Mouse (Mus musculus): ENCODE data around the gene Sort1. TPM values are rescaled to one million over a fixed set of nuclear protein-coding genes. Genes with fewer than 3 reads are reported as not detected.
"Not testable (repeated sequence)": the region's sequence is repeated elsewhere in the genome, so short reads cannot be mapped to it uniquely, and the experiment has no call there.

Gene Sort1
- 12.1 and 13.1 TPM in 2 replicates for polyA plus RNA-seq (2015; fragmentation: Nextera tagmentation; extraction: Ambion mirVana)

DNA sequence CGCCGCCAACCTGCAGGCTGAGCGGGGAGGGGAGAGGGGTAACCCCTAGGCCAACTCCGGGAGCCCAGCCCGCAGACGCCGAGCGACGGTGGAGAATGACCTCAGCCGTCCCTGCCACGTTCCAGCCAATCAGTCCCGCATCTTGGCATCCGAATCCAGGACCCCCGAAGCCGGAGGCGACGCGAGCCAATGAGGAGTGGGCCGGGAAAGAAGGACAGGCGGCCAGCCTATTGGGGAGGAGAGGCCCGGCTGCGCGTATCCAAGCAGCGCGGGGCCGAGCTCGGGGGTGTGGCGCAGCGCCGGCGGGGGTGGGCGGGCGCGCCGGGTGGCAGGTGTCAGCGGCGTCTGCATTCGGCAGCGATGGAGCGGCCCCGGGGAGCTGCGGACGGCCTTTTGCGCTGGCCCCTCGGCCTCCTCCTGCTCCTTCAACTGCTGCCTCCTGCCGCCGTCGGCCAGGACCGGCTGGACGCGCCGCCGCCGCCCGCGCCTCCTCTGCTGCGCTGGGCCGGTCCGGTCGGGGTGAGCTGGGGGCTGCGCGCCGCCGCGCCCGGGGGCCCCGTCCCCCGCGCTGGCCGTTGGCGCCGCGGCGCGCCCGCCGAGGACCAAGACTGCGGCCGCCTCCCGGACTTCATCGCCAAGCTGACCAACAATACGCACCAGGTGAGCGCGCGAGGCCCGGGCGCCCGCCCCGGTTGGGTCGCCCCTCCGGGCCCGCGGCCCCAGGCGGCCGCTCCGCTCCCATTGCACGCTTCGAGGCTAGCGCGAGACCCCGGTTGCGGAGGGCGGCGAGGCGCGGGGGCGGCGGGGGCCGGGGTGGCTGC lies at the start of gene Sort1:
Gene Sort1 (plus strand): TSS at position 302 of the 821 bp plus-strand sequence.
- H3K27ac ChIP-seq, result peak within 1 kb of the TSS; percentile 90
- H3K4me1 ChIP-seq, result peaks cover 50% of the 10 kb centered on the region
- no peaks in the 10 kb centered on the region for H3K27me3 ChIP-seq
- ATAC-seq (replicated peaks; ENCODE audit: low FRiP score), result peak; percentile 97
- peak within 1 kb of the TSS; percentile 88 for H3K4me3 ChIP-seq (replicated peaks)
- no peaks in the 10 kb centered on the region for H3K9me3 ChIP-seq (replicated peaks)
- H3K36me3 ChIP-seq, result peaks cover 13% of the 10 kb centered on the region
- H3K9ac ChIP-seq, result peak within 1 kb of the TSS; percentile 71
- peak within 1 kb of the TSS; percentile 88 for H3K4me2 ChIP-seq
- under 1% methylated on average over 91 of the region's 109 CpGs for WGBS

DNA sequence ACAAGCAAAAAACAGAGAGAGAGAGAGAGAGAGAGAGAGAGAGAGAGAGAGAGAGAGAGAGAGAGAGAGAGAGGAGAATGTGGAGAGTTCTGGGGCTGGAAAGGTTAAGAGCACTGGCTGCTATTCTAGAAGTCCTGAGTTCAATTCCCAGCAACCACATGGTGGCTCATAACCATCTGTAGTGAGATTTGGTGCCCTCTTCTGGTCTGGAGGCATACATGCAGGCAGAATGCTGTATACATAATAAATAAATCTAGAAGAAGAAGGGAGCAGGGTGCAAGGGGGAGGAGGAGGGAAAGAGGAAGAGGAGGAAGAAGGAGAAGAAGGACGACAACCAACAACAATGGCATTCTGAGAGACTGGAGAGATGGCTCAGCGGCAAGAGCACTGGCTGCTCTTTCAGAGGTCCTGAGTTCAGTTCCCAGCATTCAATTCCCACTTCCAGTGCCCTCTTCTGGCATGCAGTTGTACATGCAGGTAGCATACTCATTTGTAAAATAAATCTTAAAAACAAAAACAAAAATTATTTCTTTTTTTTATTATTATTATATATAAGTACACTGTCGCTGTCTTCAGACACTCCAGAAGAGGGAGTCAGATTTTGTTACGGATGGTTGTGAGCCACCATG lies 46.3 kb upstream of the Sort1 start:
- H3K36me3 ChIP-seq; H3K4me3 ChIP-seq (replicated peaks); ATAC-seq (replicated peaks; ENCODE audit: low FRiP score); H3K9me3 ChIP-seq (replicated peaks); H3K27me3 ChIP-seq; H3K9ac ChIP-seq; H3K4me1 ChIP-seq; H3K27ac ChIP-seq; H3K4me2 ChIP-seq: not testable (repeated sequence)
- 85% methylated on average over 4 of the region's 4 CpGs for WGBS

DNA sequence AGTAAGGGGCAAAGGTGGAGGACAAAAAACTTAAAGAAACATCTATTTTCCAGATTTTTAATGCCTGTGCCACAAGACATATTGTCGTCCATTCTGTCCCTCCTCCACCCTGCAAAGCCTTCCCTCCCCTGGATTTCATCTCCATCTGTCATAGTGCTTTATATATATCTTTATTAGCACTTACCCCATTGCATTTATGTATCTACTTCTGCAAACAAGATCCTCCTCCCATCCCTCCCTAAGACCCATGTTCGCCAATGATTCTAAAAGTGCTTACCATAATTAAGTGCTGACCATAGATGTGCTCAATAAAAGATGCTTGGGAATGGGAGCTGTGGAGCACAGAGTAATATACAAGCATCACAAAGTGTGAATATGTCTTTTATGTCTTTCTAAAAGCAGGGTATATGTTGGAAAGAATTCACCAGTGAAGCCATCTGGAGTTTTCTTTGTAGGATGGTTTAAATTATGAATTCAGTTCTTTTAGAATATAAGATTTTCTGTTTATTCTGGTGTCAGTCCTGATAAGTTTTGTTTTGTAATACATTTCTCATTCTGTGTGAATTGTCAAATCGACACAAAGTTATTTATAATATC lies 42.5 kb upstream of the Sort1 start:
- no peaks in the 10 kb centered on the region for H3K9me3 ChIP-seq (replicated peaks)
- no peak for ATAC-seq (replicated peaks; ENCODE audit: low FRiP score)
- no peak overlapping the region for H3K27ac ChIP-seq
- H3K4me2 ChIP-seq, result no peak overlapping the region
- no peak overlapping the region for H3K4me3 ChIP-seq (replicated peaks)
- H3K27me3 ChIP-seq, result no peaks in the 10 kb centered on the region
- WGBS, result 83% methylated on average over 3 of the region's 3 CpGs
- no peaks in the 10 kb centered on the region for H3K36me3 ChIP-seq
- no peak overlapping the region for H3K9ac ChIP-seq
- no peaks in the 10 kb centered on the region for H3K4me1 ChIP-seq

DNA sequence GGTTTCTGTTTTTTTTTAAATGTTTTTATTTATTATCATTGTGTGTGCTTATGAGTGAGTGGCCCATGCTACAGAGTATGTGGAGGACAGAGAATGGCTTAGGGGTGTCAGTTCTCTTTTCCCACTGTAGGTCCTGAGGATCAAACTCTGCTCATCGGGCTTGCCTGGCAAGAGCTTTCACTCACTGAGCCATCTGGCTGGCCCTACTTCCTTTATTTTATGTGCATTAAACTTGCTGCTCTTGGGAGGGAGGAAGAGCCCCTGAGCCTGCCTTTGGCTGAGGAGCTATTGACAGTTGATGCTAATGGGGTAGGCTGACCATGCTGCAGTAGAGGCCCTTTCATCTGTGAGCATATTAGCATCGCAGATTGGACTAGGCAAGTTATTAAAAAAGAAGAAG lies 37.0 kb upstream of the Sort1 start:
- Histone ChIP-seq H3K27me3 (no peaks in the 10 kb centered on the region), H3K4me3 (replicated peaks) (no peak overlapping the region), H3K9ac (no peak overlapping the region), H3K27ac (no peak overlapping the region), H3K36me3 (no peaks in the 10 kb centered on the region), H3K4me1 (no peaks in the 10 kb centered on the region), H3K9me3 (replicated peaks) (no peaks in the 10 kb centered on the region), H3K4me2 (no peak overlapping the region)
- no peak for ATAC-seq (replicated peaks; ENCODE audit: low FRiP score)
- 88% methylated on average over 2 of the region's 2 CpGs for WGBS

DNA sequence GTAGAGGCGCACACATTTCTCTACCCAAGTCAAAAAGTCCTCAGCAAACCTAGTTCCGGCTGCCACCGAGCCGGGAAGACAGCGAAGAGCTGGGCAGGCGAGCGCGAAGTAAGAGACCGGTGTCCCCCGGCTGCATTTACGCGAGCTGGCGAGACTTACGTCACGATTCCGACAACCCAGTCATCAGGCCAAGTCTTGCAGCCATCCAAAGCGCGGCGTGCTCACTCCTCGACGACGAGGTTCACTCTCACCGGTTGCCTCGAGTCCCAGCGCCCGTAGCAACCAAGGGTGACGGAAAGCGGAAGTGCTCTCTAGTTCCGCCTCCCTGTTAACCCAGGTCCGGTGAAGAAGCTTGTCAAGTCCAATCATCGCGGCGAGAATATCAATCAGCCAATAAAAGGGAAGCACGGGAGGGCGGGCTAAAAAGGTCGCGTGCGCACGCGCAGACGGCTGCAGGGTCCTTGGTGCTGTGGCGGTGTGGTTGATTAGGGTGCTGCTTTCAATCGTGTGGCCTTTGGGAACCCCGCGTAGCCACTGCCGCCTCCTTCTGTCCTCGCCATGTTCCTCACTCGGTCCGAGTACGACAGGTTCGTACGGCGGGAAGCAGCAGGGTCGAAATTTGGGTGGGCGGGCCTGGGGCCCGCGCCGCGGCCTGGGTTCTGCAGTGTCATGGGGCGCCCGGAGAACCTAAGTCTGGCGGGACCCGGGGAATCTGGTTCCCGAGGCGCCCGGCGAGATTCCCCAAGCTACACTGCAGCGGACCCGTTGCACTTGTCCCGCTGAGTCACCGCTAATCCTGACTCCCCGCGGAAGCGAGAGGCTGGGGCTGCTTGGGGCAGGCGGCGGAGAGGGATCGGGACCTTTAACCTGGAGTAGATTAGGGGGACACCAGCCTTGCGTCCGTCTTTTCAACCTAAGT lies 26.9 kb upstream of the Sort1 start, which contains the start of gene Psma5:
Gene Psma5 (plus strand): TSS at position 208 of the 919 bp plus-strand sequence.
- Histone ChIP-seq H3K27ac (peak within 1 kb of the TSS; percentile 61), H3K36me3 (peaks cover 6% of the 10 kb centered on the region), H3K27me3 (no peaks in the 10 kb centered on the region), H3K9ac (peak within 1 kb of the TSS; percentile 90), H3K4me2 (peak within 1 kb of the TSS; percentile 75), H3K4me3 (replicated peaks) (peak within 1 kb of the TSS; percentile 98), H3K9me3 (replicated peaks) (no peaks in the 10 kb centered on the region), H3K4me1 (peaks cover 24% of the 10 kb centered on the region)
- under 1% methylated on average over 79 of the region's 79 CpGs for WGBS
- ATAC-seq (replicated peaks; ENCODE audit: low FRiP score), result peak; percentile 100

DNA sequence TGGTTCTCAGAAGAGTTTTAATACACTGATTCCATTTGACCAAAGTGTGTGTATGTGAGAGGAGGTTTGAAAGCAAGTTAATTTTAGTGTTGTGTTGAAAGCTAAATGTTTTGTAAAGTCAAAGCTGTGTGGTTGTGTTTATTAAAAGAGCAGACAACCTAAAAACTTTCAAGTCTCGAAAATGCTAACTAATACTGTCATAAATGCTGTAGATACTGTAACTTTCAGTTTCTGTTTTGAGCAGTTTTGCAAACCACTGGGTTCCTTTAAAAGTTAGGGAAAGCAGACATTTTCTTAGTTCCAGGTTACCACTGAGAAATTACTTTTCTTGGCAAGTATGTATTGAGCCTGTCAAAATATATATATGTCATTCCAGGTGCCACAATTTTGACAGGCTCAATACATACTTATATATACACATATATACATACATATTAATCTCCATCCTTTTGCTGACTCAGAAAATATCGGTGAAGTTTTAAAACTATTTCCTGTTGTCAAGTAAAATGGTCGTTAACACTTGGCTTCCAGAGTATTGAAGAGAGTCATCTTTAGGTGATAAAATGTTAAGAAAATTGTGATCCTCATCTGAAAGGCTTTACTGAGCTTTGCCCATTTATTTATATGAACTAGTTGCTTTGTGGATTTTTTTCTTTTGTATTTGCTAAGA lies 25.9 kb upstream of the Sort1 start:
- Histone ChIP-seq H3K4me1 (peaks cover 24% of the 10 kb centered on the region), H3K27me3 (no peaks in the 10 kb centered on the region), H3K4me3 (replicated peaks) (peak overlapping the region; percentile 98), H3K9ac (peak overlapping the region; percentile 90), H3K36me3 (peaks cover 14% of the 10 kb centered on the region), H3K9me3 (replicated peaks) (no peaks in the 10 kb centered on the region), H3K27ac (no peak overlapping the region), H3K4me2 (peak overlapping the region; percentile 75)
- WGBS, result 59% methylated on average over 3 of the region's 3 CpGs
- no peak for ATAC-seq (replicated peaks; ENCODE audit: low FRiP score)

DNA sequence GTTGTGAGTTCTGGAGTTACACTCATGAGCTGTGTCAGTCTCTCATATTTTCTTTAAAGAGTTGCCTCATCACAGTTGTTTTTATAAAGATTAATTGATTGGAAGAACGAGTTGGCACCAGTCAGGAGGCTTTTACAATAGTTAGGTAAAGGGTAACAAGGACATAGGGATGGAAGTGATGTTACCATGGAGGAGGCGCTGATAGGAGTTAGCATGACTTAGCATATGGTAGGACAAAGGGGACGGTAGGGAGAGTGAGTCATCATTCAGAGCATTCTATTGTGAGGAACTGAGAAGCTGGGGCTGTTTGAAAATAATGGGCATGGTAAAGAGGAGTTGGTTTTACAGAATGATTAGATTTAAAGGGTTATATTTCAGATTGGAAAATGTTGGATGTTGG lies 24.6 kb upstream of the Sort1 start:
- H3K9me3 ChIP-seq (replicated peaks), result no peaks in the 10 kb centered on the region
- peaks cover 24% of the 10 kb centered on the region for H3K36me3 ChIP-seq
- no peaks in the 10 kb centered on the region for H3K27me3 ChIP-seq
- no peak overlapping the region for H3K4me2 ChIP-seq
- no peak overlapping the region for H3K4me3 ChIP-seq (replicated peaks)
- no peak for ATAC-seq (replicated peaks; ENCODE audit: low FRiP score)
- H3K4me1 ChIP-seq, result peaks cover 24% of the 10 kb centered on the region
- H3K9ac ChIP-seq, result no peak overlapping the region
- 77% methylated on average over 3 of the region's 3 CpGs for WGBS
- no peak overlapping the region for H3K27ac ChIP-seq

DNA sequence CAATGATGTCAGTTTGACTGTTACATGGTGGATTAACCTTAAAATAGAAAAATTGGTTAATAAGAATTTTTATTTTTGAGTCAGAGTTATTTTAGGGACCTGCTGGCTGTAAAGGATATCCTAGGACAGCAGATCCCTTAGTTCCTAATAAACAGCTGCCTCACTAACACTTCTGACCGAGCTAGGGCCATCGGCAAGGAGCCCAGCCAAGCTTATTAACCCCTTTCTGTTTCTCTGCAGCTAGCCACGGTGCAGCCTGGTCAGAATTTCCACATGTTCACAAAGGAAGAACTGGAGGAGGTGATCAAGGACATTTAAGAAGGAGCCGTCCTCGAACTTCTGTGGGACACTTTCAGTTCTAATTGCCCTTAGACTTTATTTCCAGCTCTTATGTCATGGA lies 4.4 kb upstream of the Sort1 start:
- H3K27me3 ChIP-seq; ATAC-seq (replicated peaks; ENCODE audit: low FRiP score); H3K4me3 ChIP-seq (replicated peaks); H3K4me2 ChIP-seq; H3K9me3 ChIP-seq (replicated peaks); H3K27ac ChIP-seq; H3K9ac ChIP-seq: not testable (repeated sequence)
- Histone ChIP-seq H3K4me1 (peaks cover 12% of the 10 kb centered on the region), H3K36me3 (peaks cover 58% of the 10 kb centered on the region)
- WGBS, result 81% methylated on average over 5 of the region's 5 CpGs

DNA sequence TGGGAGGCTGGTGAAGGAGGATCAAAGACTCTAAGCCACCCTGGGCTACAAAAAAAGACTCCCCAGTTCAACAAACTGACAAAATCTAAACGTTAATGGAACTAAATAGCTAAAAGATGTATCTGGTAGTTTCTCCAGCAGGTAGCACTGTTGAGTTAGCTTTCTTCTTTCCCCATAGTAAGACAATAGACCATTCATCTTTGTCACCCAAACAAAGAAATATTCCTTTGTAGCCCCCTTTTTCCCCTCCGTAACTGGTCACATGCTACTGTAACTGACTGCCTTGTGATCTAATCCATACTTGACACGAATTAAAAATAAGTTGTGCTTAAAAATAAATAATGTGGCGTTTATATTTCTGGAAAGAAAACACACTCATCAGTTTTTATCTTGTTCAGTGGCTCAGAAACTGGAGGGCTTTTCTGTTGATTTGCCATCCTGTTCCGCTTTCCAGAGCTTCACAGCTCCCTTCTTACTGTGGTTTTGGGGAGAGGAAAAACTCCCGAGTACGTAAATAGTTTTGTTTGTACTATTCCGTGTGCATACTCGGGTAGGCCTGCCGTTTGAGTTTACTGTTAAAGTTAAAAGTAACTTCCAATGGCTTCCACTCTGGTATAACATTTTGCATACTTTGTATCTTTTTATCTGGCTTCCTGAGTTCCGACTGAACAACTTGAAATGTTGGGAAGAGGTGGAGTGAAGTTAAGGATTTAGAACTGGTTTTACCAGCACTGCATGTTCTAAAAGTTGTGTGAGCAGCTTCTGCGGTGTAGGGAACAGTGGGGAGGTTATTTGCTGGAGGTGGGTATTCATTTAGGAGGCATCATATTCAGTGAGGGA lies 1.3 kb upstream of the Sort1 start:
- Histone ChIP-seq H3K4me2 (peak overlapping the region; percentile 88), H3K27ac (peak overlapping the region; percentile 90), H3K9me3 (replicated peaks) (no peaks in the 10 kb centered on the region), H3K4me3 (replicated peaks) (peak overlapping the region; percentile 88), H3K9ac (peak overlapping the region; percentile 57; the same call in 1 of the 2 replicates), H3K27me3 (no peaks in the 10 kb centered on the region), H3K4me1 (peaks cover 36% of the 10 kb centered on the region), H3K36me3 (peaks cover 27% of the 10 kb centered on the region)
- WGBS, result 15% methylated on average over 12 of the region's 12 CpGs
- no peak for ATAC-seq (replicated peaks; ENCODE audit: low FRiP score)

DNA sequence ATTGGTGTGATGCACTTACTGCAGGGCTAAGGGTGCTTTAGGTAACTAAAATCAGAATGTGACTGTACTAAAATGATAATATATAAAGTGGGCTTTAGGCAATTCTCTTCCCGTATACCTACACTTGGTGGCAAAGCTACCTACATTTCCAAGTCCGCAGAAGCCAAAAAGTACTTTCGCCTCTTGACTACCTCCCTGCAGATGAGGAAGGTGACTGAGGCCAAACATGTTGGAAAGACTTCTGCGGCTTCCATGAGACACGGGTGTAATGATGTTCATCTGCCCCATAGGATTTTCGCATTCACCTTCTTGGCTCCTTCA lies 681 bp upstream of the Sort1 start:
- ATAC-seq (replicated peaks; ENCODE audit: low FRiP score), result no peak

More for the DNA sequence above, 681 bp upstream of the Sort1 start:
- peak overlapping the region; percentile 90 for H3K27ac ChIP-seq
- H3K4me1 ChIP-seq, result peaks cover 42% of the 10 kb centered on the region
- H3K4me2 ChIP-seq, result peak overlapping the region; percentile 88
- H3K36me3 ChIP-seq, result peaks cover 21% of the 10 kb centered on the region
- WGBS, result 9% methylated on average over 6 of the region's 6 CpGs
- peak overlapping the region; percentile 88 for H3K4me3 ChIP-seq (replicated peaks)
- H3K9me3 ChIP-seq (replicated peaks), result no peaks in the 10 kb centered on the region
- no peaks in the 10 kb centered on the region for H3K27me3 ChIP-seq
- H3K9ac ChIP-seq, result peak overlapping the region; percentile 57
